In the genomic region with DNA sequence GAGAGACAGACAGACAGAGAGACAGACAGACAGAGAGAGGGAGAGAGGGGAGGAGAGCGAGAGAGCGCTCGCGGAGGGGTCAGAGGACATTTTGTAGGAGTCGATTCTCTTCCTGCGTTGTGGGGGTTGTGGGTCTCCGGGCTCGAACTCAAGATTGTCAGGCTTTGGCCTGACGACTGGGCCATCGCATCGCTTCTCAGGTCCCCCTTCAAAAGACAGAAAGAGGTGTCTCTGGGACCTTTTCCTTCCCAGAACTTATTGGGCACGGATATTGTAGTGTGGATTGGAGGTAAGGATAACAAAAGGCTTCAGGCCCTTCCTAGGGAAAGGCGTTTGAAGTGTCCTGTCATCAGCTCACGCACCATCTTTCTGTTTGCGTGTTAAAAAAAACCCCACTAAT, we compare ENCODE assay signal across 8 mouse cellular contexts. TPM values are rescaled to one million over a fixed set of nuclear protein-coding genes. Genes with fewer than 3 reads are reported as not detected.
A peak's percentile ranks its signal among the peaks of the same experiment; 100 is the strongest.
DNase-seq lines count a peak whose midpoint lies in the region; ATAC-seq and TF ChIP-seq lines count a peak whose summit lies in the region.

No protein-coding gene starts in this region.

- TF ChIP-seq CTCF in liver, postnatal 0 days (IDR thresholded peaks at IDR 0.05; ENCODE audit: low read depth), result no peak
- TF ChIP-seq CTCF in stomach, postnatal 0 days (IDR thresholded peaks at IDR 0.05; ENCODE audit: low read depth), result no peak

- peak overlapping the region; percentile 87 for H3K9ac ChIP-seq in lung, embryonic 16.5 days (ENCODE audit: low read length)
- H3K9ac ChIP-seq in liver, postnatal 0 days (replicated peaks), result peak overlapping the region; percentile 96
- peak overlapping the region; percentile 95 for H3K9ac ChIP-seq in stomach, postnatal 0 days (ENCODE audit: low read length)

- no peak for TF ChIP-seq EP300 in liver, postnatal 0 days (IDR thresholded peaks at IDR 0.05; ENCODE audit: low read depth)
- TF ChIP-seq EP300 in stomach, postnatal 0 days (optimal IDR thresholded peaks at IDR 0.05), result no peak

- no peak for ATAC-seq in lung, embryonic 16.5 days (ENCODE audit: low read depth)
- no peak for ATAC-seq in liver, postnatal 0 days
- ATAC-seq in stomach, postnatal 0 days (ENCODE audit: low FRiP score, low TSS enrichment), result no peak

- no peak overlapping the region for H3K27ac ChIP-seq in lung, embryonic 16.5 days (ENCODE audit: low read length)
- peak overlapping the region; percentile 97 for H3K27ac ChIP-seq in liver, postnatal 0 days (ENCODE audit: low read depth)
- 0 out of 2 replicates have a peak overlapping the region, but pooled peaks have one; percentile 13 for H3K27ac ChIP-seq in stomach, postnatal 0 days (replicated peaks)

- no peaks in the 10 kb centered on the region for H3K27me3 ChIP-seq in lung, embryonic 16.5 days (ENCODE audit: control insufficient read depth, insufficient read depth, low read depth, low read length)
- no peaks in the 10 kb centered on the region for H3K27me3 ChIP-seq in liver, postnatal 0 days (ENCODE audit: insufficient read depth, low read length)
- no peaks in the 10 kb centered on the region for H3K27me3 ChIP-seq in stomach, postnatal 0 days (ENCODE audit: control insufficient read depth, insufficient read depth, low read length)

- H3K4me2 ChIP-seq in lung, embryonic 16.5 days (ENCODE audit: low read depth, low read length), result peak overlapping the region; percentile 78
- peak overlapping the region; percentile 71 for H3K4me2 ChIP-seq in liver, postnatal 0 days (ENCODE audit: low read depth, low read length)
- H3K4me2 ChIP-seq in stomach, postnatal 0 days (replicated peaks; ENCODE audit: low read depth), result peak overlapping the region; percentile 74

- no peaks in the 10 kb centered on the region for H3K9me3 ChIP-seq in lung, embryonic 16.5 days (ENCODE audit: control insufficient read depth, low read length)
- no peaks in the 10 kb centered on the region for H3K9me3 ChIP-seq in liver, postnatal 0 days (ENCODE audit: low read length)
- H3K9me3 ChIP-seq in stomach, postnatal 0 days (ENCODE audit: control insufficient read depth, low read length), result no peaks in the 10 kb centered on the region

- WGBS in lung, embryonic 16.5 days, result 1% methylated on average over 15 of the region's 15 CpGs
- 1% methylated on average over 15 of the region's 15 CpGs for WGBS in liver, postnatal 0 days (ENCODE audit: insufficient replicate concordance)
- 3% methylated on average over 15 of the region's 15 CpGs for WGBS in stomach, postnatal 0 days

- H3K4me3 ChIP-seq in lung, embryonic 16.5 days (ENCODE audit: low read length), result peak overlapping the region; percentile 87
- peak overlapping the region; percentile 96 for H3K4me3 ChIP-seq in liver, postnatal 0 days (ENCODE audit: low read depth, low read length)
- peak overlapping the region; percentile 96 for H3K4me3 ChIP-seq in stomach, postnatal 0 days (ENCODE audit: low read depth, low read length)

- peaks cover 11% of the 10 kb centered on the region for H3K4me1 ChIP-seq in lung, embryonic 16.5 days (replicated peaks; ENCODE audit: control insufficient read depth, insufficient read depth, low read length)
- peaks cover 8% of the 10 kb centered on the region; the same call in 1 of the 2 replicates for H3K4me1 ChIP-seq in liver, postnatal 0 days (ENCODE audit: insufficient read depth)
- H3K4me1 ChIP-seq in stomach, postnatal 0 days (replicated peaks; ENCODE audit: control insufficient read depth, insufficient read depth), result no peaks in the 10 kb centered on the region

- no peak for DNase-seq in lung, postnatal 25 days (ENCODE audit: low spot score)
- peak; percentile 20 for DNase-seq in c-Kit-positive CD71-positive TER-119-negative erythroid progenitor cells, embryonic 14.5 days (ENCODE audit: low read depth)
- DNase-seq in heart, postnatal 4 days, result peak; percentile 15
- DNase-seq in liver, postnatal 0 days, result peak; percentile 47
- DNase-seq in stomach, postnatal 0 days (ENCODE audit: low spot score), result peak; percentile 24
- DNase-seq in urinary bladder, postnatal 4 days (ENCODE audit: low spot score in 2 of 2), result no peak
- no peak for DNase-seq in gastrocnemius, postnatal 25 days

- H3K36me3 ChIP-seq in lung, embryonic 16.5 days (ENCODE audit: control insufficient read depth, insufficient read depth, low read length), result peaks cover 13% of the 10 kb centered on the region
- H3K36me3 ChIP-seq in liver, postnatal 0 days (replicated peaks; ENCODE audit: insufficient read depth, low read length), result peaks cover 26% of the 10 kb centered on the region
- H3K36me3 ChIP-seq in stomach, postnatal 0 days (ENCODE audit: control insufficient read depth, insufficient read depth, low read length), result peaks cover 11% of the 10 kb centered on the region; the same call in 1 of the 2 replicates

RNA-seq across cellular contexts. Expression of a gene that starts 0.9 kb away (rescaled TPM):
- 25.6 and 26.7 TPM in 2 replicates for polyA plus RNA-seq in lung, embryonic 16.5 days (2015; fragmentation: Nextera tagmentation; extraction: Ambion mirVana)
- 10 to 100 TPM; 10.5 to 12.2 TPM for total RNA-seq in heart, postnatal 4 days (2021)
- 7.7 and 9.2 TPM in 2 replicates for polyA plus RNA-seq in liver, postnatal 0 days (2015; fragmentation: Nextera tagmentation; extraction: Ambion mirVana)
- 9.2 and 11.0 TPM in 2 replicates for polyA plus RNA-seq in stomach, postnatal 0 days (2015; fragmentation: Nextera tagmentation; extraction: Ambion mirVana)
- 1 to 10 TPM; 3.2 to 4.3 TPM for total RNA-seq in gastrocnemius, postnatal 25 days (2021)

RNA-seq across cellular contexts. Expression of a gene that starts 1.1 kb away (rescaled TPM):
- 46.2 and 46.5 TPM in 2 replicates for polyA plus RNA-seq in lung, embryonic 16.5 days (2015; fragmentation: Nextera tagmentation; extraction: Ambion mirVana)
- total RNA-seq in heart, postnatal 4 days (2021), result 10 to 100 TPM; 44.8 to 45.7 TPM
- 12.6 and 16.9 TPM in 2 replicates for polyA plus RNA-seq in liver, postnatal 0 days (2015; fragmentation: Nextera tagmentation; extraction: Ambion mirVana)
- polyA plus RNA-seq in stomach, postnatal 0 days (2015; fragmentation: Nextera tagmentation; extraction: Ambion mirVana), result 18.8 and 23.1 TPM in 2 replicates
- 10 to 100 TPM; 18.4 to 19.1 TPM for total RNA-seq in gastrocnemius, postnatal 25 days (2021)

Comparison
In these comparisons a context has a peak if more than half of its experiments do, and no peak if none do; other contexts are left out.
1. DNase-seq: peak in c-Kit-positive CD71-positive TER-119-negative erythroid progenitor cells, embryonic 14.5 days (single experiment), heart, postnatal 4 days (single experiment), liver, postnatal 0 days (single experiment) and stomach, postnatal 0 days (single experiment); none in lung, postnatal 25 days (single experiment), urinary bladder, postnatal 4 days (0 of 2) and gastrocnemius, postnatal 25 days (single experiment).
2. Peak in every context shown above with its lines, with median percentiles within 50 percentile points of each other: H3K4me2 ChIP-seq, H3K4me3 ChIP-seq and H3K9ac ChIP-seq.